Mouse (Mus musculus) ES-E14 (cell line): ENCODE results near the gene Pask.

Experiments used
- CHD2 ChIP-seq: IDR thresholded peaks from 2 replicates; pipeline ENCODE4 v1.6.1; 2014; ENCODE audit warnings: mild to moderate bottlenecking, low read depth, low read length, inconsistent platforms
- HCFC1 ChIP-seq: IDR thresholded peaks from 2 replicates; pipeline ENCODE4 v1.6.1; 2012; ENCODE audit warnings: low read length, inconsistent platforms, borderline replicate concordance; ENCODE audit not compliant: insufficient read depth
- MAFK ChIP-seq: IDR thresholded peaks from 2 replicates; pipeline ENCODE4 v1.6.1; 2014; ENCODE audit warnings: mild to moderate bottlenecking, low read depth, low read length, inconsistent platforms; ENCODE audit not compliant: insufficient read depth
- ZC3H11A ChIP-seq: IDR thresholded peaks from 2 replicates; pipeline ENCODE4 v1.6.1; 2012; ENCODE audit warnings: low read depth, mild to moderate bottlenecking, inconsistent platforms, low read length, borderline replicate concordance
- ZNF384 ChIP-seq: IDR thresholded peaks from 2 replicates; pipeline ENCODE4 v1.6.1; 2012; ENCODE audit warnings: low read depth, low read length, inconsistent platforms

DNA sequence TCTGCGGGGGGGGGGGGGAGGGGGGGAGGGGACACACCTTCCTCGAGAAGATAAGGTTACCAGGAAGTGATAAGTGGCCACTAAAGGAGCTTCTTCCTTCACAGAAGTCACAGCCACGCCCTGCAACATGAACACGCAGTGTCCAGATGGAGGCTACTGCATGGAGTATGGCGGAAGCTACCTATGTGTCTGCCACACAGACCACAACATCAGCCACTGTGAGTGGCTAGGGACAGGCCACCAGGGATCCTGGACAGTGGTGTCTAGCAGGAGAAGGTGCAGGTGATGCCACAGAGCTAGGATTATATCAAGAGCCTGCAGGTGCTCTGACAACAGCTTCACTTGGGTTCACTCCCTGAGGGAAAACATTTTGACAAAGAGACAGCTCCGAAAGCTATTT, 71.5 kb downstream of the Pask start:
- TF ChIP-seq HCFC1 (no peak), ZNF384 (no peak), MAFK (no peak), CHD2 (no peak), ZC3H11A (no peak)
